Mouse (Mus musculus) liver, embryonic 14.5 days (tissue): Measurements from ENCODE around the gene Ergic1. TPM values are rescaled to one million over a fixed set of nuclear protein-coding genes. Genes with fewer than 3 reads are reported as not detected.

ENCODE experiments used
- ATAC-seq: fragments of 200-750 bp; cut with Nextera tagmentation; 2 replicates; pipeline ENCODE4 v1.8.0; 2017; ENCODE audit warnings: moderate number of reproducible peaks, mild to moderate bottlenecking, moderate library complexity; ENCODE audit not compliant: insufficient read depth
- DNase-seq, 3 experiments: peaks; one replicate each; pipeline ENCODE4 v3.0.0-alpha.2; 2012 to 2013; ENCODE audit warnings: low read depth in 3 of 3, low spot score in 3 of 3
- H3K27ac ChIP-seq: fragments of 300-500 bp; sonication (generic); 2 replicates; pipeline ENCODE4 v1.5.1; 2014; ENCODE audit warnings: moderate library complexity, mild to moderate bottlenecking, control low read depth, inconsistent platforms
- H3K27me3 ChIP-seq: fragments of 300-500 bp; sonication (generic); 2 replicates; pipeline ENCODE4 v1.6.1; 2014; ENCODE audit warnings: mild to moderate bottlenecking, low read length, moderate library complexity; ENCODE audit not compliant: control insufficient read depth, insufficient read depth
- H3K36me3 ChIP-seq: fragments of 300-500 bp; sonication (generic); replicated peaks from 2 replicates; pipeline ENCODE4 v1.6.1; 2014; ENCODE audit warnings: low read depth; ENCODE audit not compliant: control insufficient read depth, insufficient read depth
- H3K4me1 ChIP-seq, 2 experiments: fragments of 200-500 bp in 1 of 2; fragments of 300-500 bp in 1 of 2; sonication (generic) in 1 of 2; replicated peaks; 2 replicates each; pipeline ENCODE4 v1.6.1; 2012 to 2014; ENCODE audit warnings: antibody characterized with exemption in 1 of 2, inconsistent platforms in 1 of 2, low read length in 1 of 2; ENCODE audit not compliant: control insufficient read depth in 2 of 2, insufficient read depth in 2 of 2
- H3K4me2 ChIP-seq: fragments of 300-500 bp; sonication (generic); 2 replicates; pipeline ENCODE4 v1.6.1; 2014; ENCODE audit warnings: low read depth, mild to moderate bottlenecking, control low read depth, moderate library complexity
- H3K4me3 ChIP-seq, 2 experiments: fragments of 200-500 bp in 1 of 2; fragments of 300-500 bp in 1 of 2; sonication (generic) in 1 of 2; 2 replicates each; pipeline ENCODE4 v1.5.1; 2012 to 2014; ENCODE audit warnings: low read depth in 2 of 2, low read length in 2 of 2, mild to moderate bottlenecking in 2 of 2, control low read depth in 1 of 2, inconsistent platforms in 1 of 2, moderate library complexity in 1 of 2; ENCODE audit not compliant: insufficient read depth in 1 of 2
- H3K9ac ChIP-seq: fragments of 300-500 bp; sonication (generic); replicated peaks from 2 replicates; pipeline ENCODE4 v1.6.1; 2014; ENCODE audit warnings: mild to moderate bottlenecking, control low read depth, moderate library complexity
- H3K9me3 ChIP-seq: fragments of 300-500 bp; sonication (generic); 2 replicates; pipeline ENCODE4 v1.6.1; 2016; ENCODE audit warnings: low read length, mixed read lengths; ENCODE audit not compliant: control insufficient read depth
- CTCF ChIP-seq: IDR thresholded peaks from 2 replicates; pipeline ENCODE4 v1.5.1; 2016; ENCODE audit warnings: antibody characterized with exemption, low read depth, control low read depth
- EP300 ChIP-seq: IDR thresholded peaks from 2 replicates; pipeline ENCODE4 v1.6.1; 2016; ENCODE audit warnings: antibody characterized with exemption, low read depth
- WGBS: fragments of 180-500 bp; shearing (Covaris S2); extraction: QIAGEN DNeasy Blood & Tissue Kit; methylation state at CpG from one replicate; pipeline ENCODE4 v1.1.7; 2014; ENCODE audit not compliant: insufficient replicate concordance; 5-methylcytosine and 5-hydroxymethylcytosine counted together
- polyA plus RNA-seq, 2 experiments: library from polyadenylated mRNA; depleted of rRNA in 1 of 2; stranded (reverse) in 1 of 2; unstranded in 1 of 2; fragments of >200 nt; fragmentation: Nextera tagmentation in 1 of 2; extraction: Ambion mirVana in 1 of 2; gene quantifications; 2 replicates each; pipeline versions ENCODE4 v1.2.1 to v1.2.3; 2012 to 2014

Ergic1 gene
- polyA plus RNA-seq, 2 experiments = 26.0 to 33.4 TPM

- Histone ChIP-seq H3K36me3 (no peaks in the 10 kb centered on the region), H3K4me3 (peak overlapping the region; percentile 59 to 67), H3K27me3 (no peaks in the 10 kb centered on the region), H3K4me2 (peak overlapping the region; percentile 90), H3K27ac (peak overlapping the region; percentile 48), H3K9ac (peak overlapping the region; percentile 72), H3K4me1 (peaks cover 19 to 23% of the 10 kb centered on the region in 2 experiments), H3K9me3 (no peaks in the 10 kb centered on the region)
- DNase-seq (no peak), ATAC-seq (no peak)
- 36% methylated on average over 9 of the region's 9 CpGs for WGBS
- TF ChIP-seq EP300 = no peak
- TF ChIP-seq CTCF = no peak
Observed at GRCm38 (mm10) chr17:26560526-26561289, 581 bp upstream of the Ergic1 start.

- Histone ChIP-seq H3K4me1 (peaks cover 19 to 23% of the 10 kb centered on the region in 2 experiments), H3K9me3 (no peaks in the 10 kb centered on the region), H3K9ac (peak within 1 kb of the TSS; percentile 72), H3K27me3 (no peaks in the 10 kb centered on the region), H3K27ac (peak within 1 kb of the TSS; percentile 48), H3K36me3 (no peaks in the 10 kb centered on the region), H3K4me3 (peak within 1 kb of the TSS; percentile 59 to 67), H3K4me2 (peak within 1 kb of the TSS; percentile 90)
- no peak for DNase-seq
- under 1% methylated on average over 25 of the region's 25 CpGs for WGBS
- no peak for TF ChIP-seq CTCF
- TF ChIP-seq EP300 = no peak
- ATAC-seq = peak; percentile 58
Observed at GRCm38 (mm10) chr17:26561651-26562181, 427 bp downstream of the Ergic1 start, which contains the start of gene Dusp1. Gene Dusp1 (minus strand): TSS chr17:26562128.

- H3K27ac ChIP-seq = no peak overlapping the region
- H3K9ac ChIP-seq = peak overlapping the region; percentile 16; the same call in 1 of the 2 replicates
- WGBS = 67% methylated on average over 4 of the region's 4 CpGs
- no peaks in the 10 kb centered on the region for H3K9me3 ChIP-seq
- peak overlapping the region; percentile 59 to 67 for H3K4me3 ChIP-seq
- DNase-seq = no peak
- H3K27me3 ChIP-seq = no peaks in the 10 kb centered on the region
- H3K36me3 ChIP-seq = no peaks in the 10 kb centered on the region
- TF ChIP-seq EP300 (no peak), CTCF (no peak)
- peaks cover 19 to 23% of the 10 kb centered on the region in 2 experiments for H3K4me1 ChIP-seq
- no peak for ATAC-seq
- H3K4me2 ChIP-seq = peak overlapping the region; percentile 90
Observed at GRCm38 (mm10) chr17:26562292-26562691, 1.0 kb downstream of the Ergic1 start.

GRCm38 (mm10) chr17:26563476-26563875, 2.2 kb downstream of the Ergic1 start:
- 81% methylated on average over 6 of the region's 6 CpGs for WGBS
- ATAC-seq = no peak
- Histone ChIP-seq H3K27ac (no peak overlapping the region), H3K27me3 (no peaks in the 10 kb centered on the region), H3K4me3 (no peak overlapping the region), H3K4me2 (no peak overlapping the region), H3K36me3 (no peaks in the 10 kb centered on the region), H3K4me1 (peaks cover 19 to 23% of the 10 kb centered on the region in 2 experiments), H3K9me3 (no peaks in the 10 kb centered on the region), H3K9ac (no peak overlapping the region)
- no peak for TF ChIP-seq EP300
- TF ChIP-seq CTCF = no peak
- DNase-seq = no peak

GRCm38 (mm10) chr17:26564439-26564838, 3.1 kb downstream of the Ergic1 start:
- Histone ChIP-seq H3K27ac (no peak overlapping the region), H3K4me2 (no peak overlapping the region), H3K9me3 (no peaks in the 10 kb centered on the region), H3K36me3 (no peaks in the 10 kb centered on the region), H3K4me1 (peaks cover 19 to 21% of the 10 kb centered on the region in 2 experiments), H3K27me3 (no peaks in the 10 kb centered on the region), H3K9ac (no peak overlapping the region), H3K4me3 (no peak overlapping the region)
- no peak for DNase-seq
- TF ChIP-seq CTCF (no peak), EP300 (no peak)
- no peak for ATAC-seq
- WGBS = 62% methylated on average over 9 of the region's 9 CpGs
